Mouse (Mus musculus): ENCODE data around the gene Defb15.

DNA sequence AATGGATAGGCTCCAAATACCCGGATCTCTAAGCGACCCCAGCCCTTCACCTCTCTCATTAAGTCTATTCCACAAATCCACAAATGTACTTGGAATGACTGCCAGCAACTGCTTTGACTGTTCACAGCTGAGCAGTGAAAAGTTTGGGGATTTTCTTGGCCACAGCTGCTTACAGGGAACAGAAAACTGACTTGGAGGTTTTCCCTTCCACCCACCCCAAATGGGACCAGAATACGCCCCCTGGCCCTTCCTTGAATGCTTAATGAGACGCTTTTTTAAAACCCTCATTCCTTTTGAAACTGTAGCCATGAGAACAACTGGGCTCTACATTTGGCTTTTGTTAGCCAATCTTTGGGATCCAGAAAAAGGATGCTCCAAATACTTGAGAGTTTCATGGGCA is 45.7 kb upstream of the Defb15 start:
- TF ChIP-seq CTCF (IDR thresholded peaks at IDR 0.05; ENCODE audit: extremely low read depth, insufficient read depth, low read length) (no peak), POLR2A (IDR thresholded peaks at IDR 0.05; ENCODE audit: extremely low read depth, insufficient read depth, low read length) (no peak)

All from cortical plate, adult 2 months (tissue).